Mouse (Mus musculus) layer of hippocampus, adult 8-10 months (tissue): ENCODE results near the gene Gm13420. TPM values are rescaled to one million over a fixed set of nuclear protein-coding genes. Genes with fewer than 3 reads are reported as not detected.
"Not testable (repeated sequence)": the region's sequence is repeated elsewhere in the genome, so short reads cannot be mapped to it uniquely, and the experiment has no call there.

Source experiments
- DNase-seq, 2 experiments: peaks; one replicate each; pipeline ENCODE4 v3.0.0; 2022; ENCODE audit warnings: low spot score in 2 of 2
- total RNA-seq, 4 experiments: library from RNA; stranded (reverse); gene quantifications; 2 replicates each; pipeline ENCODE4 v1.2.4; 2022

The Gm13420 gene
- total RNA-seq, 4 experiments from 2014 or later = 0.59 to 1.4 (median 1.0) TPM

DNA sequence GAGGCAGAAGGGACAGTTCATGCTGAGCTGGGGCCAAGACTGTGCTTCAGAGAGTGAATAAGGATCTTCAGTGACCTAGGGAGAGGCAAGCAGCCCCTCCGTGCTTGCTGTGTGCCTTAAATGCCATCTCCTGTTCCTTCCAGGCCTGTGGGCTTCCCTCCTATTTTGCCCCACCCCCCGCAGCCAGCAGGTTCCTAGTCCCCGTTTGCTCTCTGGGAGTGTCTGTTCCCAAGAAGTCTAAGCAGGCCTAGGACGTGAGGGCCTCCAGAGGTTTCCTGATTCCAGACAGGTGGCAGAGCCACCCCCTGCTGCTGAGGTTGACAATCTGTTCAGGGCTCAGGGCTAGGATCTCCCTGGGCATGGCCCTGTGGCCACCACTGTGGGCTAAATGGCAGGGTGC lies 12.7 kb downstream of the Gm13420 start:
- no peak for DNase-seq

DNA sequence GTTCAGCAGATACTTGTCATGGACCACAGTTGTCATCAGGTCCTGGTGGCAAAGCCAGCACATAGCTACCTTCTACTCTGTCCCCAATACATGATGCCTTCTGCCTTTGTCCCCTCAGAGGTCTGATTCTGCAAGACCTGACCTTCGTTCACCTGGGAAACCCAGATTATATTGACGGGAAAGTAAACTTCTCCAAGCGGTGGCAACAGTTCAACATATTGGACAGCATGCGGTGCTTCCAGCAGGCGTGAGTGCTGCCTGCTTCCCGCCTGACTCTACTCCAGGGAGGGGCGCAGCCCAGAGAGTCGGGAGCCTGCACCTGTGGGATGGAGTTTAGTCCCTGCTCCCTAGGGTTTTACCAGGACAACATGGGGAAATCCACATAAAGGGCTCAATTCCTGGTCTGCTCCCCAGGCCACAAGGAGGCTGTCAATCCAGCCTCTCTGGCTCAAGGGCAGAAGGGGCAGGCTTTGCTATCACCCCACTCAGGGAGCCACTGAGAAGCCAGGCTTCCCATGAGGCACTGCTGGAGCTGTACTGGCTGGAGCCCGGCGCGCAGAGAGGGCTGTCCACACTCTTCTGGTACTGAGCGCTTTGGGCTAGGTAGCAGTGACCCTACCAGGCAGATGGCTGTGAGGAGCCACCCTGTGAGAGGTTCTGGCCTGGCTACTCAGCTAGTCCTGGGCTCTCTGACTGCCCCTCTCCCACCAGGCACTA lies 14.1 kb downstream of the Gm13420 start:
- no peak for DNase-seq

DNA sequence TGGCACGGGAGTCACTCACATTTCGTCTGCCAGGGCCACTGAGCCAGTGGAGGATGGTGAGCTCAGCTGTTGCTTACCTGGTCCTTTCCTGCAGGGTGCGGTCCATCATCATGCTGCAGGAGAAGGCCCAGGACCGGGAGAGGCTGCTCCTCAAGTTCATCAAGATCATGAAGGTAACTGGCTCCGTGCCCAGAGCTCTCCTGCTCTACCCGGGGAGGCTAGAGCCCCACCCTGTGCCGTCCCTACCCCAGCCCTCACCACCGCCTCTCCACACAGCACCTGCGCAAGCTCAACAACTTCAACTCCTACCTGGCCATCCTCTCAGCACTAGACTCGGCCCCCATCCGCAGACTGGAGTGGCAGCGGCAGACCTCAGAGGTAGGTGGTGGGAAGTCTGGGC lies 15.8 kb downstream of the Gm13420 start:
- DNase-seq = no peak

DNA sequence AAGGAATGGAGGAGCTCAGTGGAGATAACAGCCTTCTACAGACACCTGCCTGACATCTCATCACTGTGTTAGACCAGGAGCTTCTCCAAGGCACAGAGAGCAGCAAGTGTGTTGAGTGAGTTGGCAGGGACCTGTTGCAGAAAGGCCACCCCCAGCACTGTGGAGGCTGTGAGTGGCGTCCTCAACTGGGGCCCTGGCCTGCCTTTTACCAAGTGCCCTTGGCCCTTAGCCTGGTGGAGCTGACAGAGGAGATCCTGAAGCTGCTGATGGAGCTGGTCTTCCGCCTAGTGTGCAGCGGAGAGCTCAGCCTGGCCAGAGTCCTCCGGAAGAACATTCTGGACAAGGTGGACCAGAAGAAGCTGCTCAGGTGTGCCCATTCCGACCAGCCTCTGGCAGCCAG lies 18.1 kb downstream of the Gm13420 start:
- DNase-seq = no peak

DNA sequence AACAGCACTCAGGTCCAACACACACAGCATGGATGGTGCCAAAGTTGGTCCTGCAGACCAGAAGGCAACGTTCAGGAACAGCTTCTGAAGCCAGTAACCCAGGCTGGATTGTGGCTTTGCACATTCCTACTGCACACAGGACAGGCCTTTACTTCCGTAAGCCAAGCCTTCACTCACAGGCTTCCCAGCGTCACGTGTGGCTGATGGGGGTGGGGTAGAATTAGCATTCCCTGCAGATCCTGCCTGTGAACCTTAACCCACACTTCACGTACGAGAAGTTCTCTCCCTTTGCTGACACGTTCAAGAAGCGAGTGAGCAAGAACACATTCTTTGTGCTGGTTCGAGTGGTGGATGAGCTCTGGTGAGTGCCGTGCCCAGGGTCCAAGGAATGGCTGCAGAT lies 18.9 kb downstream of the Gm13420 start:
- no peak for DNase-seq

DNA sequence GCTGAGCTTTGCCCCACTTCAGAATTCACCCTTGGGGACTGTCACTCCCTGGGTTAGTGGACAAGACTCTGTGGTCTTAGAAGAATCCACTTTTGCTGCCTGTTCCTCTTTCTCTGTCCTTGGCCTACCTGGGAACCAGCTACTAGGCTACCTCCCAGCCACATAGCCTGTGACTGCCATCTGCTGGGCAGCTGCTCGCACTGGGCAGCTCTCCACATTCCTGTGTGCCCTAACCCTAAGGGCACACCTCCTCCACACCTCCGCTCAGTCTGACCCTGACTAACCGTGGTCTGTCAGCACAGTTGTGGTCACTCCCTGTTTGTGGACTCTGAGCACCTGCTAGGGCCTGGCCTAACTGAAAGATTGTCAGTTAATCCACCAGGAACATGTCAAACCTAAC lies 19.9 kb downstream of the Gm13420 start:
- no peak for DNase-seq

DNA sequence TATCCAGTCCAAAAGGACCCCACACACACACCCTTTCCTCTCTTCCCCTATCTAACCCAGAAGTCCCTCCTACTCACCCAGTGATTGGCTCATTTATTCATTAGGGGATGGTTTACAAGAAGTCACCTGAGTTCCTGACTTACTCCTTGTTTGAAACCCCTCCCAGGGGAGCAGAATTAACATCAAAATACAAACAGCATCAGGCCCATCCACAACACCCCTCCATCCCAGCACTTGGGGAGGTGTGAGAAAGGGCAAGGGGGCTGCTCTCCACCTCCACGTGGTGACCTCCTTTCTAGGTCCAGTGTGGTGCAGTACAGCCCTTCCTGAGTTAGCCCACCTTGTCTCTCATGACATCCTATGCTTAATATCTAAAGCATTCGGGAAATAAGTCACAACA lies 22.0 kb downstream of the Gm13420 start:
- no peak for DNase-seq

DNA sequence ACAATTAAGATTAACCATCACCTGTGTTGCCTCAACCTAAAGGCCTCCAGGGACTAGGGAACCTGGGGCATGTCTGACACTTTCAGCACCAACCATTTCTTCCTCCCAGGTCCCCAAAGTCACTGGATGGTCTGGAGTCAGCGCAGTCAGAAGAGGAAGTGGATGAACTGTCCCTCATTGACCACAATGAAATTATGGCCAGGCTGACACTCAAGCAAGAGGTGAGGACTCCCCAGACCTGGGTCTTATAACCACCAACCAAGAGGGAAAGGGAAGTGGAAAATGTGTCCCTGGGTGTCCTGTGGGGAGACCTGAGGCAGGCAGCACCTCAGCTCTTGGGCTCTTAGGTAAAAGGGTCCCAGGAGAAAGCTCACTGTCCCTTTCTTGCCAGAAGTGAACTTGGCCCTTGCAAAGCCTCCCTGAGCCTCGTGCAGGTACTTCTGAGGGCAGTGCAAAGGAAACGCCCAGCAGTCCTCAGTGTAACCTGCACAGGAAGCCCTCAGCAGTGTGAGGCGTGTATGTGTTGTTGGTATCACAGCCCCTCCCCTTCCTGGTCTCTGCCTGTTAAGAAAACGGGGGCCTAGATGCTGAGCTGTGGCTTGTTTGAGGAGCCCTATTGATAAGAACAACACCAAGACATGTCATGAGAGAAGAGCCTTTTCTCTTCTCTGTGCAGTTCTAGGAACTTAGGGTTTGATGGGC lies 26.7 kb downstream of the Gm13420 start:
- DNase-seq = no peak

DNA sequence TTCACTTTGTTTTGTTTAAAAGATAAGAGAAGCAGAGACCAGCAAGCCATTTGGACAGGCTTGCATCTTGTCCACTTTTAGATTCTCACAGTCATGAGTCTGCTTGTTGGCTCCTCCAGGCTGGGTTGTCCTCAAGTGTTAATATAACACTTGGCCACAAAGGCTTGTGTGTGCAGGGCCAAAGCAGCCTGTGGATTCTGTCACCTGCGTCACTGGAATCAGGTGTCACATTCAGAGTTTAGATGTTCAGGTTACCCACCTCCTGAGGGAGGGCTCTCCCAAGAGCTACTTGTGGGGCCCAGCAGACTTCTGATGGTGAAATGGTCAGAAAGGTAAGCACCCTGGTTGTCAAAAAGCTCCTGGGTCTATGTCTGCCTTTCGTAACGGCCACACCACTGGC lies 28.4 kb downstream of the Gm13420 start:
- no peak for DNase-seq

DNA sequence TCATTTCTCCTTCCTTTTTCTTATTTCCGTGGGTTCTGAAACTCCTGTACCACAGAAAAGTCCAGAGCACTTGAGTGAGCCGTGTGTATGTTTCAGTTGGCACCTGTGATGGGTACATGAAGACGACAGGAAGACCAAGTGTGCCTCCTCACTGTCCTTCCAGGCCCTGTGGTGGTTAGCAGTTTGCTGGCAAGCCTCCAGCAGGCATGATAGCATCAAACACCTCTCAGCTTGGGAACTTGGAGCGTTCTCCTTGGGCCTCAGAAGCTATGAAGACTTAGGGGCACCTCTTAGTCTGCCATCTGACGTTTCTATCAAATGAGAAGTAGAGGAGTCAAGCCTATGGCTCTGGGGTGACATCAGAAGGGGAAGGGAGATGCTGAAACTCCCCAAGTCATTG lies 32.9 kb downstream of the Gm13420 start:
- no peak for DNase-seq

DNA sequence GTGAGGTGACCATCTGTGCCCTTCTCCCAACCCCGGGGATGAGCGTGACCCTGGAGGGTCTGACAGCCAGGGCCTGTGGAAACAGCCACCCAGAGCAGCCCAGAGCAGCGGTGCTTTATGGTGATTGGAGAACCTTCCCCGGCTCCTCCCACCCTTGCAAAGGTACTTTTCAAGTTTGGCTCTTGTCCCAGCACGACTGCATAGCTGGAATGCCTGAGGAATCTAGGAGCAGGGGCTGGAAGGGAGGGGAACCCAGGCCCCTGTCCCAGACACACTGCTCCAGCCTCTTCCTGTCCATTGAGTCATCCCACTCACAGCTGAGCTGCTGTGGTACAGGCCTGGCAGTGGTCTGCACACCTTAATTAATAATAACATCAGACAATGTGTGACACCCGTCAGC lies 34.8 kb downstream of the Gm13420 start:
- no peak for DNase-seq

DNA sequence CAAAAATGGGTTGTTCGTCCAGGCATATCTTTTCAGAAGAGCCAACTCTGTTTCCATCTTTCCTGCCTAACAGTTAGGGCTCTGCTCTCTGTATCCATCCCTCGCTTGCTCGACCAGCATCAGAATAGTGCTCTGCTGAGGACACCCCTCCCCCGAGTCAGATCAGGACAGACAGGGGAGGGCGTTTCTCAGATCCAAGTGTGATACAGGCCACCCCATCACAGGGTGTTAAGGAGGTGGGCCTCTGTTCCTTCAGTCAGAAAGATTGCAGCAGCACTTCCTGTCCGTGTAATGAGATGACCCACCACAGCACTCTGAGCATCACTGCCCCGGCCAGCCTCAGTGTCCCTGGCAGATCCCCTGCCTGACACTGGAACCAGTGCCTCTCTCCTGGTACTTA lies 35.3 kb downstream of the Gm13420 start:
- DNase-seq = no peak

DNA sequence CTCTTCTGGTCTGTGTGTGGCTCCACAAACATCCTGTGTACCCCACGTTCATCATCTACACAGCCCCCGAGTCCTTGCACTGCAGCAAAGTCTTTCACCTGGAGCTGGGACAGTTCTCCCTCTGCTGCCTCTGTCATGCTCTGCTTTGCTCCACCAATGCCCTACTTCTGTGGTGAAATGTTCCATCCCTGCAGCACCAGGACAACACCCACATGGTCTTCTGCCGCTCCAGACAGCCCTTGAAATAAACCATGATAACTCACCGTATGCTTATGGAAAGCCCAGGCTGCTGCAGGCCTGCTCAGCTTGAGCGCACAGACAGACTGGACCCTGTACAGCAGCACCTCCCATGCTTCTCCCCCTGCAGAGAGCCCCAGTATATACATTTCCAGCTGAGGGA lies 37.4 kb downstream of the Gm13420 start:
- DNase-seq = peak in 1 of 2 experiments; percentile 33

DNA sequence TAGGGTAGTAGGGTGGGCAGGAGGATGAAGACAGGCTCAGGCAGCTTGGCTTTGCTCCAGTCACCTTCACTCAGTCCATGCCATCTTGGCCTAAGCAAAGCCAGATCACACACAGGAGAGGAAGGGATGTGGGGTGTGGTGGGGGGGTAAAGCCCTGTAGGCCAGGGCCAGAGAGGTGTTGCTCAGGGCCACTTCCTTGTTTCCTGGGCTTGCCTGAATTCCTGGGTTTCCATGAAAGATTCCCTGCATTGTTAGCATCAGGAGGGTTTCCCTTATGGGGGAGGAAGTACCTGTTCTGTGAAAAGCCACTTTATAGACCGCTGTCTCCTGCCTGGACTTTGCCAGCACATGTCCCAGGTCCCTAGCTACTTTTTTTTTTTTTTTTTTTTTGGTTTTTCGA lies 38.0 kb downstream of the Gm13420 start:
- no peak for DNase-seq

DNA sequence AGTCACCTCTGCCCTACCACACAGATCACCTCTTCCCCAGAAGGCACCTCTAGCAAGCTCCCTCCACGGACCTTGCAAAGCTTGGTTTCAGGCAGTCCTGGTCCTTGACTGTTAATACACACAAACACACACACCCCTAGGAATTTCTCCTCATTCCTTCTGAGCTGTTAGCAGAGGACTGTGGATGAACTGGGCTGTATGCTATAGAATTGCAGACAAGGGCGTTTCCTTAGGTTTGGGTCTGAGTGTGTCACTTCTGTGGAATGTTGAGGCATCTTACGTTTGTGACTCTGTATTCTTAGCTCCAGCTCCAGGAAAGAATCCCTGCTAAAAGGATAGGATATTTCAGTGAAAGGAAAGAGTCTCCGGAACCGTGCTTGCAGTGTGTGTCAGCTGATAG lies 39.6 kb downstream of the Gm13420 start:
- DNase-seq = no peak

DNA sequence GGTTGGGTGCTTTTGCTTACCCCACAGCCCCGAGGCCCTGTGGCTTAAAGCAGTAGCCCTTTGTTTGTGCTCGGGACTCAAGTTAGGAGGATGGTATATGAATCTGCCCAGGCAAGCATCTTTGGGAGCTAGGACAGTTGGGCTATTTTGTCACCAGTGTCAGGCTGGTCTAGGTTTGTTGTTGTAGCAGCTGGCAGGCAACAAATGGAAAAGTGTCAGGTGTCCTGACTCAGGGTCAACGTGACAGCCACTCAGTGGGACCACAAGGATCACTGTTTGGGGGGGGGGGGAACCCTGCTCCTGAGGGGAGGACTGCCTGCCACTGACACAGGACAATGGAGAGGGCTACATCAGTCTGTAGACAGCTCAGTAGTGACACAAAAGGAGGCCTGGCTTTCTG lies 40.4 kb downstream of the Gm13420 start:
- DNase-seq = no peak

DNA sequence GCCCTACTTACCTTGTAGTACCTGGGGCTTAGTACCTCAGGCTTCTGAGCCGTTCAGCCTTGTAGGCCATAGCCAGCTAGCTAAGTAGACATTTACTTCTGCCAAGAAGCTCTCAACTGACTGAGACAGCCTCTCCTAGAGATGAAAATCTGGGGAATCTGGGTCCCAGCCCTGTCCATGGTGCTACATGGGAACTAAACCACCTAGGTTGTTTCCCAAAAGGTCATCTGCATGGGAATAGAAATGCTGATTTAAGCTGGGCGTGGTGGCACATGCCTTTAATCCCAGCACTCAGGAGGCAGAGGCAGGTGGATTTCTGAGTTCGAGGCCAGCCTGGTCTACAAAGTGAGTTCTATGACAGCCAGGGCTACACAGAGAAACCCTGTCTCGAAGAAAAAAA lies 43.3 kb downstream of the Gm13420 start:
- DNase-seq = not testable (repeated sequence)

DNA sequence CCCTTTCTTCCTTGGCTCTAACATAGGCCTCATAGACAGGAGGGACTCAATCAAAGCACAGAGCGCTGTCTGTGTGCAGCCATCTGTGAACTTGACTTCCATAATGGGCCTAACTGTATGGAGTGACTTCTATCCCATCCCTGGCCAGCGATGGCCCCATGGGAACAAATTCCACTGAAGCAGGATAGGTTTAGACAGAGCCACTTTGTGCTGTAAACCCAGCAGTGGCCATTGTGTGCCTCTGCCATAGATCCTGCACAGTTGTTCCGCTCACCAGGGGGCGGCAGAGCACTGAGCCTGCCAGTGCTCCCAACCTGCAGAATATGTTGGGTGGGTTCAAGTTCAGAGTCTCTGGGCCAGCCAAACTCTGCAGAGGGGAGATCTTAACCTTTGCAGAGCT lies 43.8 kb downstream of the Gm13420 start:
- no peak for DNase-seq

DNA sequence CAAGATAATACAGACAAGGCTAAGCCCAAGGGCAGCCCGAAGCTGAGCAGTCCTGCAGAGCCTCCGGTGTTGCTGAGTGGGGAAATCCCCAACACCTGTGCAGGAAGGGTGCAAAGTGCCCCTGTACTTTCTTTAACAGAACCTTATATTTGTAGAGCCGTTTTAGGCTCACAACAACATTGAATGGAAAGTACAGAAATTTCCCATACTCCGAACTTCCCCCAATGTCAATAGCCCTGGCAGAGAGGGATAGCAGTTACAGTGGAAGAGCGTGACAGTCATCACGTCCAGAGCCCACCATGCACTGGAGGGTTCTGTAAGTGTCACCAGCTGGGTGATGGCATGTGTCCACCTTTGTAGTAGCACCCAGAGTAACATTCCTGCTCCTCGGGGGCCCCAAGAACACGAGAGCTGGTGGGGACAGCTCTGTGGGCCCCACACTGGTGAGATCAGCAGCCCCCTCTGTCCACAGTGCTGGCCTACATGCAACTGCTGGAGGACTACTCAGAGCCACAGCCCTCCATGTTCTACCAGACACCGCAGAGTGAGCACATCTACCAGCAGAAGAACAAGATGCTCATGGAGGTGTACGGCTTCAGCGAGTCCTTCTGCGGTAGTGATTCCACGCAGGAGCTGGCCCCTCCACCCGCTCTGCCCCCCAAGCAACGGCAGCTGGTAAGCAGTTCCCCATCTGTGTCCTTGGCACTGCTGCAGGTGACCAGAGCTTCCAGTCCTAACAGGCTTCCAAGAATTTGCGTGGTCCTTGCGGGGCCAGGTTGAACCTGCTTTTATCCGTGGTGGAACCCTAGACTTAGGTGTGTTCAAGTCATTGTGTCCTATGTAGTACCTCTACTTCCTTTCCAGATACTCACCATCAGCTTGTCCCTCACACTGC lies 44.5 kb downstream of the Gm13420 start:
- no peak for DNase-seq

DNA sequence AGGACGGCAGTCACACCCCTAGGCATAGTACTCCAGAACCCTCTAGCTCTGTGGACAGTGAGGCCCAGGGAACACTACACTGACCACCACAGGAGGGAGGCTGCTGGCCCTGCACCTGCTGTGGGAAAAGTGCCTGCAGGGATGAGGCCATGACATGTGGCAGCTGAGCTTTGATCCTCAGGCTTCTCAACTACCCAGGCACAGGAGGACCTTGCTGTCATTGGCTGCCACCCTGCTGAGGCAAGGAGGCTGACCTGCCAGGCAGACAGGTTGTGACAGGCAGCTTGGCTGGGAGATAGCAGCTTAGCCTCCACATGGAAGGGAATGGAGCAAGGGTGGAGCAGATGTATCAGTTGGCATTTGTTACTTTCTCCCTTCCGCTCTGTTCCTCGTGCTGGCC lies 46.0 kb downstream of the Gm13420 start:
- DNase-seq = no peak

DNA sequence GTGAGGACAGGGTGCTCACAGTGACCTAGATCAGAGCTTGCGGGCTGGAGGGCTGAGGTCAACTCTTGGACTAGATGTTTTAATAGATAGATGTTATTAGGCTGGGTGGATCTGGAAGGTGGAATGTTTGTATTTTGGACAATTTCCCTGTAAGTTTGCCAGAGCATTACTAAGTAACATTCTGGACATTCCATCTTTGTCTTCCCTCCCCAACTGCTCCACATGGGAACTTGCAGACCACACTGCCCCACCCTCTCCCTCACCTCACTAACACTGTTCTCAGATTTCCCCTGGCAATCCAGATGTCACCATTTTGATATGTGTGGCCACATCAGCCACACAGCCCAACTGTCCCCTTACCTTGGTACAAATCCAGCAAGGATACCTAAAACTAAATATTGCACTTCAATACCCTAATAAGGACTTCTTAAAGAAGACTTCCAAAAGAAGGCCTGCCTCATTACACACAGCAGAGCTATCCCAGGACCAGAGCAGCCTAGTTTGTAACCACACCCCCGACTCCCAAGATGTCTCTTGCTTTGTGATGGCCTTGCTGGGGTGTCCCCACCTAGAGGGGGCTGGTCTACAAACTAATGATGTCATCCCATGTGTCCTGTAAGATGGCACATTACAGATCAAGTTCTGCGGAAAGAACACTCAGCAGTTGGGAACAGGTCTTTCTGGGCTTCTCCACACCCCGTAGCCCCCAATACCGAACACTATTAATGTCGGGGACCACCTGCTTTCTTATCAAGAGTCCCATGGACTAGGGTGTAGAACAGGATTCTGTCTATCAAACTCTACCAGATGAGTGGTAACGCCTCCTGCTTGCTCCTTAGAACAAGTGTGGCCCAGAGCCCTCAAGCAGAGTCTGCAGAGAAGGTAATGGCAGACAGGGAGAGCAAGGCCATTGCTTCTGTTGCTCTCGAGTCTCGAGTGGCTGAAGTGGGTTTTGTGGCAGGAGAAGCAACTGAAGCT lies 48.1 kb downstream of the Gm13420 start:
- DNase-seq = no peak
